Mouse (Mus musculus) ovary, postnatal 10 days (tissue): Measurements from ENCODE around the gene Itsn1.

Source experiments
- DNase-seq: peaks from one replicate; pipeline ENCODE4 v3.0.0; 2022; ENCODE audit warnings: low spot score

The Itsn1 gene

DNA sequence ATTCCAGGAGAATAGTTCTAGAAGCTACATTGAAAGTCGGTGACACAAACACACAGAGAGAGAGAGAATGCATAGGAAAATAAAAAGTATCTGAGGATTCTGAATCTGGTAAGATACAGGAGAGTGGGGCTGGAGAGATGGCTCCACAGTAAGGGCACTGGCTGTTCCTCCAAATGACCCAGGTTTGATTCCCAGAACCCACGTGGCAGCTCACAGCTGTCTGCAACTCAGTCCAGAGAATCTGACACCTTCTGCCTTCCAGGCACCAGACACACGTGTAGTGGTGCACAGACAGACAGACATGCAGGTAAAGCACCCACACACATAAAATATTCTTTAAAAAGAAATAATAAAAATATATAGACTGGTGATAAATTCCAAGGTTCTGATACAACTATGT lies 144.6 kb downstream of the Itsn1 start:
- DNase-seq, result no peak

DNA sequence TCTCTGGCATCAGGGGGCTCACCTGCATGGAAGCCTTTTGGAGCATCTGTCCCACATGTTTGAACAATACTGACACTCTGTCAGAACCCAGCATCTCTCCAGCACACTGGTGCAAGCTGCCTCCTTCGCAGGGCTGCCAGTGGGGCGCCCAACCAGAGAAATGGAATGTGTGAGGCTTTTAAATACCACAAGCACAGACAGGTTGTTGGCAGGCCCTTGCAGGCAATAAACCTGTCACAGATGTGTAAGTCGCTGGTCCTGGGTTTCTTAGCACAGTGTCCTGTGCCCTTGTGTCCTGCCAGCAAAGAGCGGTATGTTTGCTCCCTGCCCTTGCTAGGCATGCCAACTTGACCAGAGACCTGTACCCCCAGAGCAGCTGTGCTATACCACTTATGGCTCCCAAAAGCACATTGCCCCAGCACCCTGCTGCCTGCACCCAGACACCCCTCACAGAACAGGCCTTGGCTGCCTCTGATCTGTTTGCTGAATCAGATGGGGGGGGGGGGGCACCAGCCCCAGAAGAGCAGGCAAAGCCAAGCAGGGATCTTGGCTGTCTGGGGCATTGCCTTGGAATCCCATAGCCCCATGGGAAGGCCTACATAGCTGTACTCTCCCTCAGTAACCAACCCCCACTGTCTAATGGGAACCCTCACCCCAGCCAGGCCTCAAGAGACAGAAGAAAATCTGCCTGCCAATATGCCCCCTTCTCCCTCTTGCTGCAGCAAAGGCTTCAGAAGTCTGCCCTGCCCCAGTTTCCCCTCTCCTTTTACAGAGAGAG lies 146.7 kb downstream of the Itsn1 start:
- DNase-seq, result no peak

DNA sequence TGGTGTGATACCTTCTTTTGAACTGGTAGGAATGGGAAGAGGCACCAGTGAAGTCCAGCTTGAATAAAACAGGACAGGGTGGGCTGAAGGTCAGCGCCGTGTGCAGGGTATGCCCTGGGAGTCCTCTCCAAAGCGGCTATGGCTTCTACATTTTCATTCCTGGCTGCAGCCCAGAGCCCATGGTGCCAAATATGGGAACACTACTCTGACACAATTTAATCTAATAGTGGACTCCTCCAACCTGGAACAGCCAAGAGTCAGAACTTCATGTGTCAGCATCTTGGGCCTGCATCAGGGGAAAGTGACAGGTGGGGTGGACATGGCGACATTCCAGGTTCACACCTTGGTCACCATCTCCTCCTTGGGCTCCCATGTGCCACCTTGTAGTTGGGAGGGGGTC lies 147.4 kb downstream of the Itsn1 start:
- no peak for DNase-seq

DNA sequence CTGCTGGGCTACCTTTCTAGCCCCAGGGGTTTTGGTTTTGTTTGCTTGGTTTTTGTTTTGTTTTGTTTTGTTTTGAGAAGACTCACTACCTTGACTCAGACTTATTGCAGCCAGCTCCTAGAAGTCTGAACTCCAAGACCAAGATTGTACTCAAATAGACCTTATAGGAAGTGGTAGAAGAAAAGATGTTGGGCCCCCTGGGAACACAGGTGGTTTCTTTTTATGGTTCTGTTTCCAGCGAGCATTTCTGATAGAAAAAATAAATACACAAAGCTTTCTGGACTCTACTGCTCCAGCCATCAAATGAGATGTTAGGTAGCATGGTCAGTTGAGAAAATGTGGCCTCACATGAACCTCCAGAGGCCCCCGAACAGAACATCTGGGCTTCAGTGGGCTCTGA lies 150.0 kb downstream of the Itsn1 start:
- DNase-seq, result no peak

DNA sequence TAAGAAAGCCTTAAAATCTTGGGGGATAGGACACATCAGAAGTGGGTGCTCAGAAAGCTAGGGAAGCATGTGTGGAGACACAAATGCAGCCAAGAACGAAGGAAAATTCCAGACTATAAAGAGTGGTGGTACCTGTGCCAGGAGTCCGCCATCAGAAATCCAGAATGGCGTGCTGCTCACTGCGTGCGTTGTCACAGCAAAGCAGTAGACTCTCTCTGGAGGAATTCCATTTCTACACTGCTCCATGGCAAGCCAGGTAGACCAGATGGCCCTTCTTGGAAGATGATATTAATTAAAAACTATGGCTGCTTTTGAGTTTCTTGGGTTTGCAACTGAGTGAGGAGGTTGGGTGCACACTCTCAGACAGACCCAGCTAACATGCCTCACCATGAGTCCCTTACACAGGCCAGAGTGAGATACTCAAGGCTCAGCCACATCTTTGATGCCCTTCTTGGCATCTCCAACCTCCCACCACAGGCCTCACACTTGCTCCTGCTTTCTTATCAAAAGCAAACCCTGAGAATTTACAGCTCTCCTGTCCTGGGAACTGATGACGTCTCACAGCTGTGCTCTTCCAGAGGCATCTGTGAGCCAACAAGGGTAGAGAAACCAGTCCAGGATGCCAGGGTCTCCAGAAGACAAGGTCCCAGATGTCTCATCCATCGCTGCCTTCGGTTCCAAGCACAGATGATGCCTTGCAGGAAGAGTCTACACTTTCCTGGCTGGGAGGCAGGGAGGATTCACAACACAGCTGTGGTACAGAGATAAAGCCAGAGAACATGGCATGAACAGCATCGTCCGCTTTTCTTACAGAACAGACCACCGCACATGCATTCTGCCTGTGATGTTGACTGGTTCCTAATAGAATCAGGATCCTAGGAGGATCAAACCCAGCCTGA lies 152.0 kb downstream of the Itsn1 start:
- no peak for DNase-seq

GRCm38 (mm10) chr16:91882168-91882859 lies 153.2 kb downstream of the Itsn1 start:
- DNase-seq, result no peak

- DNase-seq, result no peak
Measured at GRCm38 (mm10) chr16:91883636-91884035, 154.6 kb downstream of the Itsn1 start.

DNA sequence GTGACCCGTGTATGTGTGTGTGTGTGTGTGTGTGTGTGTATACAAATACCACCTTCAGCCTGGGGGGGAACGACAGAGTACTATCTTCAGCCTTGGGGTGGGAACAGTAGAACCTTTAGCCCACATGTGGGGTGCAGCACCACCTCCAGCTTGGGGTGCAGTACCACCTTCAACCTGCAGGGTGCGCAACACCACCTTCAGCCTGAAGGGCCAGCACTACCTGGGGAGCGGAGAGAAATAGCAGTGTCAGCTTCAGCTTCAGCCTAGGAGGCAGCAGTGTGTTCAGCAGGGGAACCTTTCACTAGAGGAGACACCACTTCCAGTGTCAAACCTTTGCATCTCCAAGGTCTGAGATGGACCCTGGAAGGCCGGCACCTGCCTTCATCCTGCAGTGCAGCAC lies 155.1 kb downstream of the Itsn1 start:
- no peak for DNase-seq

DNA sequence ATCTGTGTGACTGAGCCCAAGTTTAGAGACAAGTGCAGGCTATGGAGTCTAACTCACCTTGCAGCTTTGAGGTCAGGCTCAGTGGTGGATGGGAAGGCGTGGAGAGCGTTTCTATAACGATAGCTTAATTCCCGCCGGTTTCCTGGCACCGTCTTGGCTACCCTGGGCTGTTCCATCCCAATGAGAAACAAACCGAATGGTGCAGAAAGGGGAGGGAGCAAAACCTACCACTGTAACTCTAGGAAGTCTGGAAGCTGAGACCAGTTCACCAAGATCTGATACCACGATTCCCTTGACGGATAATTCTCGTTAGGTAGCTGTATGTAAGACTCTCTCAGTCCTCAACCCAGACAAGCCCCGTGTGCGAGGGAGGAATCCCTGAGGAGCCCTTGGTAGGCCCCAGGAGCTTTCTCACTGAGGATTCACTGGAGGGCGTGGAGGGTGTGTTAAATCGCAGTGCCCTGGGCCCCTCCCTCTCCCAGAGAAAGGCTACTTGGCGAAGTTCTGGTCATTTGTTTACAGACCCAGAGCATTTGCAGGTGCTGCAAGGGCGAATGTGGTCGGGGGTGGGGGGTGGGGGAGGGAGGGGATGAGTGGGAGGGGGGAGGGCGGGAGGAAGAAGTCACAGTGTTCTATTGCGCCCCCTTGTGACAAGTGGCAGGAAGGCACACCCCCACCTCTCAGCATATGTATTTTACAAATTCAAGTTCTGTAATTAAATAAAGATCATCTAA lies 156.5 kb downstream of the Itsn1 start:
- no peak for DNase-seq

DNA sequence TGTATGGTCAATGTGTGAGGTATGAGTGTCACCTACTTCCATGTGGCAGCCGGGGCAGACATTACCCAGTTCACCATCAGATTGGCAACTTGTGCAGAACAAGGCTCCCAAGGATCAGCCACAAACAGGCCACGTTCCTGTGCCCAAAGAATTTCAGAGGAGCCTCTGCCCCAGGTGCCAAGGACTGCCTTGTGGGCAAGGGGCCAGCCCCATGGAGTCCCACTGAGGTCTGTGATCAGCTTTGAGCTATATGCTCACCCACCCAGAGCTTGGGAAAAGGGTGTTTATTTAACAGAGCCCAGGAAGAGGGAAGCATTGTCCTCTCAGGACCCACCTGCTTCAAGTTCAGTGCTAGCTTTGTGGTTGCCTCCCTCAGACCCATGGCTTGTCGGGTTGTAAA lies 159.3 kb downstream of the Itsn1 start:
- no peak for DNase-seq

DNA sequence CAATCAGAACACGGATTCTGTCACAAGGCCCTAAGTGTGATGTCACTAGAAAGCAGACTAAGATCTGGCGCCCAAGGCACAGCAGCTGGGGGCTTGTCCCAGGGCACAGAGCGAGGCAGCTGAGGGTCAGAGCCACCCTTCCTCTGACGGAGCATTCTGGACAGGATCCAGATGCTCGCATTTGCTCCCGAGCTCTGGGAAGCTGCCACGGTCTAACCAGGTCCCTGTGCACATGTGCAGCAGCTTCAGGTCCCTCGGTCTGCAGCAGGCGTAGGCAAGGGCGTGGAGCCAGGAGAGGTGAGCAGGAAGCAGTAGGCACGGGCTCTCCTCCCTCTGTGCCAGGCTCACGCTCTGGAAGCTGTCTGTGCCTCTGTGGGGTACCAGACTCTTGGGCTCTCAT lies 160.8 kb downstream of the Itsn1 start:
- DNase-seq, result no peak

- no peak for DNase-seq
Measured at GRCm38 (mm10) chr16:91891218-91891617, 162.1 kb downstream of the Itsn1 start.

DNA sequence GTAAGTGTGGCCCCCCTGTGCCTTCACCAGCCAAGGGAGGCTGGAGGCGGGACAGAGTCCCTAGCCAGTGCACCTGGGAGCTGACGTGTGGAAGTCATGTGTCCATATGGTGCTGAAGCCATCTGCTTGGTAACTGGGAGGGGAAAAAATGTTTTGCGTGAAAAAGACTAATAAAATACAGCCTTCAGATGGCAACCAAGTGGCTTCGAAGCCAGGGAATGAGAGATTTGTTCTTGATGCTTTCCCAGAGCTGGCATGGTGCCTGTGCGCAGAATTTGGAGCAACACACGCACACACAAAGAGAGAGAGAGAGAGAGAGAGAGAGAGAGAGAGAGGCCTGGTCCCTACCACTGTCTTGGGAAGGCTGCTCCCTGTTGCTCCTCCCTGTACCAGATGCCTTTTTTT lies 167.3 kb downstream of the Itsn1 start:
- no peak for DNase-seq

DNA sequence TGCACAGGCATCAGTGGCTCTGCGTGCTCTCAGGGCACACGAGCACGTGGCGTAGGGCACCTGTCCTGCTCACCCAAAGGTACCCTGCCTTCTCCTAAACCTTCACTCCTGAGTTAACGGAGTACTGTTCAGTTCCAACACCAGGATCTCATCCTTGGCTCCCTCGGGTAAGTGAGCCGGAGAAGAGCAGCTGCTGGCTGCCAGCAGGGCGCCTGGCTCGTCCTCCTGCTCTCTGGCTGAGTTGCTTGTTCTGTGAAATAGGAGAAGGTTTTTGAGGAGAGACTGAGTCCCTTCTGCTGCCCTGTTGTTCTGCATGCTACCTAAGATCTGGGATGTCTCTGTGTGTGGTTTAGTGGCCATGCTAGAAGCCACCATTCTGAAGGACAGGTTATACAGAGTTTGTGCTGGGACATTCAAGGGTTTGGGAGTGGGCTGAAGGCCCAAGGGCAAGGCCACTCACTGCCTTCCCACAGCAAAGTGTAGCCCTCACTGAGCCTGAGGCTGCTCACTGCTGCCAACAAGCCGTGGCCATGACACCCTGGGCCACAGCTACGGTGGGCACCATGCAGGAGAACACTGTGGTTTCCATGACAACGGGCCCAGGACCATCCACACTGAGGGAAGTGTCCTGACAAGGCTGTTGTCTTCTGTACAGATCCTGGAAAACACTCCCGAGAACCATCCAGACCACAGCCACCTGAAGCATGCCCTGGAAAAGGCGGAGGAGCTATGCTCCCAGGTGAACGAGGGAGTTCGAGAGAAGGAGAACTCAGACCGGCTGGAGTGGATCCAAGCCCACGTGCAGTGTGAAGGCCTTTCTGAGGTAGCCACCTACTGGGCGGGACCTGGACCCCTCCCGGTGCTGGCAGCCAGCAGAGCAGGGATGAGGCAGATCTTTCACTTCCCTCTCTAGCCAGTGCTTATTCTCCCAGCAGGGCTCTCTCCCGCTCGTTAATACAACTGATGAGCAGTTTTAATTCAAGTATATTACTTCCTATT lies 170.1 kb downstream of the Itsn1 start:
- no peak for DNase-seq

DNA sequence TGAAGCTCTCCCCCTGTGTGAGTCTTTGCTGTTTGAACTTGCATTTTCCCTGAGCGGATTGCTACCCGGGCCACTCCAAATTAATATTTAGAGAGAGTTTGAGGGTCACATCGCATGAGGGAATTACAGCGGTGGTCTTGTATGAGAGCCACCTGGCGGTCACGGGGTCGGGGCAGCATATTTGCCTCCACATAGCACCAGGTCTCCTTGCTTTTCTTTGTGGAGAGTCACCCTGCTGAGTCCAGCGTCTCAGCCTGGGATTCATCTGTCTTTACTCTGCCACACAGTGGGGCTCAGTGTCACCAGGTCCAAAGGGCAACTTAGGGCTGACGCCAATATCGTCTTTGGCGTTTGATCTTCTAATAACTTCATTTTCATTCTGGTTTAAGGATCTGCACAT lies 171.2 kb downstream of the Itsn1 start:
- no peak for DNase-seq

- DNase-seq, result no peak
Measured at GRCm38 (mm10) chr16:91903801-91904506, 174.9 kb downstream of the Itsn1 start.

- no peak for DNase-seq
Measured at GRCm38 (mm10) chr16:91905127-91905860, 176.2 kb downstream of the Itsn1 start.

DNA sequence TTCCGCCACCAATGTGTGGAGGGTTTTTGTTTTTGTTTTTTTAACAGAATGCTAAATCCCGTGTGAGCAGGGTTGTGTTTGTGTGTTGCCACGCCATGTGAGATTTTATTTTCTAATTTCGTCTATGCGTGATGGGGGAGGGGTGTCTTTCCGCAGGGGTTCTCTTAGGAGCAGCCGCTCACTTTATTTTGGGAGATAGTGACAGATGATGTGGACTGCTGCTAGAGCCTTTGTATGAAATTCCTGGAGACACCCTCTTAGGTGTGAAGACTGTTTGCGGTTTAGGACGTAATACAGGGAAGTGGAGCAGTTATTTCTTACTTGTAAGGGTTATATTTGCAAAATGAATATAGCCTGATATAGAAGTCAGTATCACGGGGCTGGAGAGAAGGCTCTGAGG lies 176.9 kb downstream of the Itsn1 start:
- DNase-seq, result no peak

GRCm38 (mm10) chr16:91906672-91907071 lies 177.6 kb downstream of the Itsn1 start:
- no peak for DNase-seq
